Mouse (Mus musculus) lung, postnatal 0 days (tissue): ENCODE measurements around the gene Olfr66. TPM values are rescaled to one million over a fixed set of nuclear protein-coding genes. Genes with fewer than 3 reads are reported as not detected.

ENCODE experiments used
- ATAC-seq: fragments of 200-750 bp; cut with Nextera tagmentation; 2 replicates; pipeline ENCODE4 v1.8.0; 2017; ENCODE audit warnings: moderate library complexity
- DNase-seq: peaks from one replicate; pipeline ENCODE4 v3.0.0-alpha.2; 2016; ENCODE audit warnings: low spot score
- H3K27ac ChIP-seq: fragments of 300-500 bp; sonication (generic); 2 replicates; pipeline ENCODE4 v1.5.1; 2014; ENCODE audit warnings: antibody characterized with exemption, mild to moderate bottlenecking, low read length, mixed read lengths
- H3K27me3 ChIP-seq: fragments of 300-500 bp; sonication (generic); replicated peaks from 2 replicates; pipeline ENCODE4 v1.6.1; 2014; ENCODE audit warnings: low read length, mixed read lengths; ENCODE audit not compliant: insufficient read depth
- H3K36me3 ChIP-seq: fragments of 300-500 bp; sonication (generic); 2 replicates; pipeline ENCODE4 v1.6.1; 2014; ENCODE audit warnings: low read length, mixed read lengths; ENCODE audit not compliant: insufficient read depth
- H3K4me1 ChIP-seq: fragments of 300-500 bp; sonication (generic); 2 replicates; pipeline ENCODE4 v1.6.1; 2014; ENCODE audit warnings: antibody characterized with exemption, low read depth, low read length, mixed read lengths; ENCODE audit not compliant: insufficient read depth
- H3K4me2 ChIP-seq: fragments of 300-500 bp; sonication (generic); replicated peaks from 2 replicates; pipeline ENCODE4 v1.6.1; 2014; ENCODE audit warnings: low read depth, mild to moderate bottlenecking, low read length, moderate library complexity, mixed read lengths
- H3K4me3 ChIP-seq: fragments of 300-500 bp; sonication (generic); 2 replicates; pipeline ENCODE4 v1.5.1; 2014; ENCODE audit warnings: low read depth, low read length
- H3K9ac ChIP-seq: fragments of 300-500 bp; sonication (generic); replicated peaks from 2 replicates; pipeline ENCODE4 v1.6.1; 2014; ENCODE audit warnings: low read depth, mild to moderate bottlenecking
- H3K9me3 ChIP-seq: fragments of 300-500 bp; sonication (generic); 2 replicates; pipeline ENCODE4 v1.6.1; 2016; ENCODE audit warnings: low read length, mixed read lengths
- CTCF ChIP-seq: IDR thresholded peaks from 2 replicates; pipeline ENCODE4 v1.5.1; 2016; ENCODE audit warnings: antibody characterized with exemption, mild to moderate bottlenecking
- EP300 ChIP-seq: IDR thresholded peaks from 2 replicates; pipeline ENCODE4 v1.6.1; 2016; ENCODE audit warnings: antibody characterized with exemption, mild to moderate bottlenecking, control low read depth
- WGBS: fragments of 180-500 bp; shearing (Covaris S2); extraction: QIAGEN DNeasy Blood & Tissue Kit; methylation state at CpG from one replicate; pipeline ENCODE4 v1.1.7; 2014; 5-methylcytosine and 5-hydroxymethylcytosine counted together
- polyA plus RNA-seq: library from polyadenylated mRNA; unstranded; fragments of >200 nt; fragmentation: Nextera tagmentation; extraction: Ambion mirVana; gene quantifications from 2 replicates; pipeline ENCODE4 v1.2.1, GENCODE M21; 2015

Gene Olfr66
- polyA plus RNA-seq, 1 experiment from 2014 or later: not detected

DNA sequence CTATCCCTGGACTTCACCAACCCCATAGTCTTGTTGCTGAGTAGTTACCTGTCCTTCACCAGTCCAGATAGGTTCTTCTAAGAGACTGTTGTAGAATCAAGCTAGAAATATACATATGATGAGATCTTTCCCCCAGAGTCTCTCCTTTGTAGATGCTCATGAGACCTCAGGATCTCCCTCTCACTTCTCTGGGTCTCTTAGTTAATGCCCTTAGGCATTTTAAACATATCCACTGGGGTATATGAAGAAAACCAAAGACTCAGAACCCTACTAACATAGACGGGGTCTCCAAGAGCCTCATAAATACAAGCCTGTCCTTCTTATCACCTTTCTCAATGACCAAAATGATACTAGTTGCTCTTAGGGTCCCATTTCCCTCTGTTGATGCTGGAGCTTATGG, 8.3 kb upstream of the Olfr66 start, which contains the start of gene Olfr64:
Olfr64 (minus strand) TSS at position 101 of the 400 bp plus-strand sequence.
- no peaks in the 10 kb centered on the region for H3K4me1 ChIP-seq
- H3K4me3 ChIP-seq: no peak within 1 kb of the TSS
- DNase-seq: no peak
- no peaks in the 10 kb centered on the region for H3K9me3 ChIP-seq
- H3K9ac ChIP-seq: no peak within 1 kb of the TSS
- H3K27ac ChIP-seq: no peak within 1 kb of the TSS
- WGBS: 54% methylated on average over 1 of the region's 1 CpGs
- no peak for TF ChIP-seq CTCF
- TF ChIP-seq EP300: no peak
- H3K27me3 ChIP-seq: no peaks in the 10 kb centered on the region
- ATAC-seq: no peak
- no peak within 1 kb of the TSS for H3K4me2 ChIP-seq
- no peaks in the 10 kb centered on the region for H3K36me3 ChIP-seq

DNA sequence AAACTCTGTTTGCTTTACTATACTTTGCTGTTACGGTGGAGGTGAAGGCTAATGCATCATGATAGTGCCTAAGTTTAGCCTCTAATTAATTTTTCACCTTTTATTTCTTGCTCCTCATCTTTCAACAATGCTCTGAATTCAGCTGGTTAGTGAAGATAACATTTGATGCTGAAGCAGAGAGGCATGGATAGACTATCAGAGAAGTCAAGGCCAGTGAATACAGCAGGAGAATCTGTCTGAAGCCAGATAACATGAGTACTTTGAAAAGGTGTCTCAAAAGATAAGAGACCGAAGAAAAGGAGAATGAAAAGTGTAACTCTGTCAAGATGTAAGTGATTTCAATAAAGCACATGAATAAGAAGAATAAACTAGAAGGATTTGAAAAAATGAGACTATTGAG, 9.0 kb downstream of the Olfr66 start:
- Histone ChIP-seq H3K4me3 (no peak overlapping the region), H3K36me3 (no peaks in the 10 kb centered on the region), H3K27me3 (no peaks in the 10 kb centered on the region), H3K4me2 (no peak overlapping the region), H3K27ac (no peak overlapping the region), H3K9me3 (no peaks in the 10 kb centered on the region), H3K9ac (no peak overlapping the region), H3K4me1 (no peaks in the 10 kb centered on the region)
- DNase-seq: no peak
- WGBS: 67% methylated on average over 2 of the region's 2 CpGs
- no peak for ATAC-seq
- TF ChIP-seq CTCF: no peak
- TF ChIP-seq EP300: no peak

DNA sequence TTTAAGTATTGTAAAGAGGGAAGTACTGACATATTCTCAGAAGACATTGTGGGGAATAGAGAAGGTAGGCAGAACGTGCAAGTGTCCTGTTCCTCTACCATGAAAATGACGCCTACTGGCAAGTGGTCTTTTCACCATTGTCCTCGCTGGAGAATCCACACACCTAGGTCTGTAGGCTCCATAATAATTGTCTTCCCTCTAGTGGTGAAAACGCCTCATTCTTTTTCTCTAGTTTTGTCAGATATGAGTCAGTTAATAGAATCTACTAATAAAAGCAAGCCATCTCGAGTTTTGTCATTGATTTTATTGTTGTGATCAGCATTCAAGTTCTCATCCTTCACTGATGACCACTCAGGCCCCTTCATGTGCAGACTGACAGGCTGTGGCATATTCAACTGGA, 11.6 kb downstream of the Olfr66 start:
- no peak for ATAC-seq
- Histone ChIP-seq H3K4me2 (no peak overlapping the region), H3K27ac (no peak overlapping the region), H3K4me1 (no peaks in the 10 kb centered on the region), H3K27me3 (no peaks in the 10 kb centered on the region), H3K4me3 (no peak overlapping the region), H3K9me3 (no peaks in the 10 kb centered on the region), H3K9ac (no peak overlapping the region), H3K36me3 (no peaks in the 10 kb centered on the region)
- TF ChIP-seq CTCF (no peak), EP300 (no peak)
- 41% methylated on average over 5 of the region's 5 CpGs for WGBS
- DNase-seq: no peak

DNA sequence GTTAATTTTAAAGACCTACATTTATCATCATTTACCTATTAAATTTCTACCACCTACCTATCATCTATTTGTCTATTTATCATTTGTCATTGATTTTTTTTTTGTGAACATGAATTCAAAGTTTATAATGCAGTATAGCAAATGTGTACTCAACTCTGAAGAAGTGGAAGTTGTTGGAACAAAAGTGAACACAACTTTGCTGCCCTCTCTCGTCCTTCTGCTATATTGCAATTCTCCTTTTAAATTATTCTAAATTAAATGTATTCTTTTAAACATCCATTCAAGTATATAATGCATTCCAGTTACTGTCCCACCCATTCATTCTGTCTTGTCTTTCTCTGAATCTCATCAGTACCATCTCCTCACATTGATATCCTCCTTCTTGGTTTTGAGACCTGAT, 13.0 kb downstream of the Olfr66 start:
- 3% methylated on average over 1 of the region's 1 CpGs for WGBS
- Histone ChIP-seq H3K27me3 (no peaks in the 10 kb centered on the region), H3K4me1 (no peaks in the 10 kb centered on the region), H3K36me3 (no peaks in the 10 kb centered on the region), H3K27ac (no peak overlapping the region), H3K4me2 (no peak overlapping the region), H3K4me3 (no peak overlapping the region), H3K9ac (no peak overlapping the region), H3K9me3 (no peaks in the 10 kb centered on the region)
- DNase-seq (peak; percentile 4), ATAC-seq (no peak)
- TF ChIP-seq CTCF: no peak; the same call in 1 of the 2 replicates
- TF ChIP-seq EP300: no peak

DNA sequence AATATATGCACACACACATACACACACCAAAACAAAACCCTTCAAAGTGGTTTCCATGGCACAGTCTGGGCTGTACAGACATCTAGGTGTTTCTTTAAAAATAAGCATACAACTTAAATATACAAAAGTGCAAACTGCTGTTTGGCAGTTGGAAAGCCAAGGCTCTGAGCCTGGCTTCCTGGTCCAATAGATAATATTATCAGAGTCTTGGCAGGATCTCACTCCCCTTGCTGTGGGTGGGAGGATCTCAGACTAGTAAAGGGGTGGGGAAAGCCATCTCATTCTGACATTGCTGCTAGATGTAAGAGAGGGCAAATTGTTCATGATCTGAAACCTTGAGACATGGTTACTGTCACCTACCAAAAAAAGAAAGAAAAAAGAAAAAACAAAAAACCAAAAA, 15.4 kb downstream of the Olfr66 start:
- no peak overlapping the region for H3K4me2 ChIP-seq
- no peak; the same call in 1 of the 2 replicates for ATAC-seq

DNA sequence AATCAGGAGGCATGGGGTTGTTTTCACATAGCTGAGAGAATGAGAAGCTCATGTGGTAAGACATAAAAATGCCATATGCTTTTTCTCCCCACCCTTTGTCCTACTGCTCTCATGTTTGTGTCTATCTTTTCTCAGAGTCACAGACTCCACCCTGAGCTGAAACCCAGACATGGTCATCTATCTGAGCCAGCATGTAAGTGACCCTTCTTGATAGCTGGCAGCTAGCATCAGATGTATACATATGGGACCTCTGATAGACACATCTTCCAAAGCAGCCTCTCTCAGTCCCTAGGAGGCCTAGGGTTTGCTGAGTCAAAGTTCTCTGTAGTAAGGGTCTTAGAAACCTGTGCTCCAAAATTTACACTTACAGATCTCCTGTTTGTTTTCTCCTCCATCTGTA, 20.3 kb downstream of the Olfr66 start:
- Histone ChIP-seq H3K4me1 (no peaks in the 10 kb centered on the region), H3K9me3 (no peaks in the 10 kb centered on the region), H3K27ac (no peak overlapping the region), H3K9ac (no peak overlapping the region), H3K36me3 (no peaks in the 10 kb centered on the region), H3K4me3 (no peak overlapping the region), H3K4me2 (no peak overlapping the region), H3K27me3 (no peaks in the 10 kb centered on the region)
- DNase-seq (no peak), ATAC-seq (no peak)
- TF ChIP-seq CTCF (no peak), EP300 (no peak)

More for the DNA sequence above, 15.4 kb downstream of the Olfr66 start:
- H3K27me3 ChIP-seq: no peaks in the 10 kb centered on the region
- DNase-seq: no peak
- H3K27ac ChIP-seq: no peak overlapping the region
- H3K9me3 ChIP-seq: no peaks in the 10 kb centered on the region
- H3K4me1 ChIP-seq: no peaks in the 10 kb centered on the region
- TF ChIP-seq CTCF (no peak), EP300 (no peak)
- no peak overlapping the region for H3K9ac ChIP-seq
- H3K4me3 ChIP-seq: no peak overlapping the region
- H3K36me3 ChIP-seq: no peaks in the 10 kb centered on the region

DNA sequence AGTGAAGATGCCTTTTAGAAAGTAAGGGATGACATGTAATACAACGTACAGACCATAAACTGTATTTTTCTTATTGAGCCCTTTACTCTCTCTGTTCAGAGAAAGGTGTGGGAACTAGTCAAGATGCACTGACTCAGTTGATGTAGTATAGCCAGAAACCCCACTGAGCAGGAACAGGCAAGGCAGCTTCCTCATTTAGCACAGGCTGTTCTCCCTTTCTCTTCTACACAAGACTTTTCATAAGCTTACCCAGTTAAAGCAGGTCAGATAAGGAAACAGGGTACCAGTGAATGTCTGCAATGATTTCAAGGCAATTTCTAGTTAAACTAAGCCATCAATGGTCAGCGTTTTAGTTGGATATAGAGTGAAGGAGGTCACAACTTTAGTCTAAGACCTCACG, 24.5 kb downstream of the Olfr66 start:
- DNase-seq (no peak), ATAC-seq (no peak)
- WGBS: 65% methylated on average over 3 of the region's 3 CpGs
- no peaks in the 10 kb centered on the region for H3K27me3 ChIP-seq
- H3K36me3 ChIP-seq: no peaks in the 10 kb centered on the region
- H3K9ac ChIP-seq: no peak overlapping the region
- H3K9me3 ChIP-seq: no peaks in the 10 kb centered on the region
- H3K4me1 ChIP-seq: no peaks in the 10 kb centered on the region
- no peak overlapping the region for H3K4me2 ChIP-seq
- H3K27ac ChIP-seq: no peak overlapping the region
- TF ChIP-seq CTCF: no peak
- TF ChIP-seq EP300: no peak
- H3K4me3 ChIP-seq: no peak overlapping the region
